Mouse (Mus musculus) heart, embryonic 15.5 days (tissue): ENCODE results near the gene Il23r. TPM values are rescaled to one million over a fixed set of nuclear protein-coding genes. Genes with fewer than 3 reads are reported as not detected.
"Not testable (repeated sequence)": the region's sequence is repeated elsewhere in the genome, so short reads cannot be mapped to it uniquely, and the experiment has no call there.

Experiments
- ATAC-seq: fragments of 200-750 bp; cut with Nextera tagmentation; replicated peaks from 2 replicates; pipeline ENCODE4 v1.8.0; 2017; ENCODE audit warnings: low read depth, moderate TSS enrichment; ENCODE audit not compliant: insufficient number of reproducible peaks, insufficient read depth, low FRiP score
- H3K27ac ChIP-seq: fragments of 300-500 bp; sonication (generic); 2 replicates; pipeline ENCODE4 v1.5.1; 2015; ENCODE audit warnings: mild to moderate bottlenecking, inconsistent platforms
- H3K27me3 ChIP-seq: fragments of 300-500 bp; sonication (generic); 2 replicates; pipeline ENCODE4 v1.6.1; 2015; ENCODE audit warnings: inconsistent platforms
- H3K36me3 ChIP-seq: fragments of 300-500 bp; sonication (generic); 2 replicates; pipeline ENCODE4 v1.6.1; 2015; ENCODE audit warnings: mild to moderate bottlenecking, inconsistent platforms
- H3K4me1 ChIP-seq: fragments of 300-500 bp; sonication (generic); replicated peaks from 2 replicates; pipeline ENCODE4 v1.6.1; 2015; ENCODE audit warnings: inconsistent platforms
- H3K4me2 ChIP-seq: fragments of 300-500 bp; sonication (generic); 2 replicates; pipeline ENCODE4 v1.6.1; 2015; ENCODE audit warnings: inconsistent platforms, mild to moderate bottlenecking, moderate library complexity
- H3K4me3 ChIP-seq: fragments of 300-500 bp; sonication (generic); 2 replicates; pipeline ENCODE4 v1.5.1; 2015; ENCODE audit warnings: mild to moderate bottlenecking, inconsistent platforms
- H3K9ac ChIP-seq: fragments of 300-500 bp; sonication (generic); 2 replicates; pipeline ENCODE4 v1.6.1; 2015; ENCODE audit warnings: mild to moderate bottlenecking, inconsistent platforms
- H3K9me3 ChIP-seq: fragments of 300-500 bp; sonication (generic); replicated peaks from 2 replicates; pipeline ENCODE4 v1.6.1; 2016; ENCODE audit warnings: inconsistent platforms
- WGBS: fragments of 180-500 bp; shearing (Covaris S2); methylation state at CpG from one replicate; pipeline ENCODE4 v1.1.7; 2015; ENCODE audit warnings: mixed read lengths; 5-methylcytosine and 5-hydroxymethylcytosine counted together
- polyA plus RNA-seq: library from polyadenylated mRNA; unstranded; fragments of >200 nt; fragmentation: Nextera tagmentation; extraction: Ambion mirVana; gene quantifications from 2 replicates; pipeline ENCODE4 v1.2.1, GENCODE M21; 2015

The Il23r gene
- not detected in 2 replicates for polyA plus RNA-seq

- WGBS: 68% methylated on average over 2 of the region's 2 CpGs
Observed at GRCm38 (mm10) chr6:67491755-67492154, at the start of gene Il23r. TSS of gene Il23r (minus strand) at chr6:67491855.

GRCm38 (mm10) chr6:67535777-67536054 lies 44.1 kb upstream of the Il23r start, which contains the start of gene Tacstd2:
TSS of gene Tacstd2 (minus strand) at chr6:67535796.
- H3K4me2 ChIP-seq: peak within 1 kb of the TSS; percentile 91
- peak within 1 kb of the TSS; percentile 52 for H3K4me3 ChIP-seq
- H3K36me3 ChIP-seq: no peaks in the 10 kb centered on the region
- no peak for ATAC-seq
- 5% methylated on average over 8 of the region's 8 CpGs for WGBS
- no peak within 1 kb of the TSS for H3K27ac ChIP-seq
- no peaks in the 10 kb centered on the region for H3K9me3 ChIP-seq
- peaks cover 54% of the 10 kb centered on the region for H3K27me3 ChIP-seq
- no peak within 1 kb of the TSS for H3K9ac ChIP-seq
- H3K4me1 ChIP-seq: peaks cover 19% of the 10 kb centered on the region

More at GRCm38 (mm10) chr6:67491755-67492154, at the start of gene Il23r:
- Histone ChIP-seq H3K9ac (no peak within 1 kb of the TSS), H3K36me3 (no peaks in the 10 kb centered on the region), H3K4me3 (no peak within 1 kb of the TSS), H3K4me2 (no peak within 1 kb of the TSS), H3K4me1 (no peaks in the 10 kb centered on the region), H3K27ac (no peak within 1 kb of the TSS), H3K27me3 (no peaks in the 10 kb centered on the region), H3K9me3 (no peaks in the 10 kb centered on the region; the same call in 1 of the 2 replicates)
- ATAC-seq: no peak

- H3K4me3 ChIP-seq: peak overlapping the region; percentile 52
- 0 out of 2 replicates have a peak, but pooled peaks have one; percentile 14 for ATAC-seq
- no peak overlapping the region for H3K27ac ChIP-seq
- H3K9me3 ChIP-seq: no peaks in the 10 kb centered on the region
- peaks cover 54% of the 10 kb centered on the region for H3K27me3 ChIP-seq
- under 1% methylated on average over 62 of the region's 62 CpGs for WGBS
- H3K9ac ChIP-seq: no peak overlapping the region
- H3K4me2 ChIP-seq: peak overlapping the region; percentile 91
- no peaks in the 10 kb centered on the region for H3K36me3 ChIP-seq
- peaks cover 19% of the 10 kb centered on the region for H3K4me1 ChIP-seq
Observed at GRCm38 (mm10) chr6:67535005-67535776, 43.5 kb upstream of the Il23r start.

GRCm38 (mm10) chr6:67534191-67535004 lies 42.7 kb upstream of the Il23r start:
- ATAC-seq: no peak
- no peak overlapping the region for H3K9ac ChIP-seq
- no peaks in the 10 kb centered on the region for H3K36me3 ChIP-seq
- H3K27me3 ChIP-seq: peaks cover 54% of the 10 kb centered on the region
- no peak overlapping the region for H3K27ac ChIP-seq
- peaks cover 19% of the 10 kb centered on the region for H3K4me1 ChIP-seq
- WGBS: 8% methylated on average over 31 of the region's 31 CpGs
- peak overlapping the region; percentile 52 for H3K4me3 ChIP-seq
- H3K4me2 ChIP-seq: peak overlapping the region; percentile 91
- no peaks in the 10 kb centered on the region for H3K9me3 ChIP-seq

- no peak overlapping the region for H3K27ac ChIP-seq
- H3K9me3 ChIP-seq: no peaks in the 10 kb centered on the region
- H3K27me3 ChIP-seq: peaks cover 54% of the 10 kb centered on the region
- H3K4me2 ChIP-seq: peak overlapping the region; percentile 48
- H3K9ac ChIP-seq: no peak overlapping the region
- no peaks in the 10 kb centered on the region for H3K36me3 ChIP-seq
- H3K4me1 ChIP-seq: peaks cover 19% of the 10 kb centered on the region
- H3K4me3 ChIP-seq: peak overlapping the region; percentile 24
- 9% methylated on average over 29 of the region's 29 CpGs for WGBS
- ATAC-seq: no peak
Observed at GRCm38 (mm10) chr6:67532665-67533440, 41.2 kb upstream of the Il23r start.

GRCm38 (mm10) chr6:67531822-67532162 lies 40.1 kb upstream of the Il23r start:
- Histone ChIP-seq H3K27me3 (peaks cover 51% of the 10 kb centered on the region), H3K27ac (no peak overlapping the region), H3K9ac (no peak overlapping the region), H3K4me2 (no peak overlapping the region), H3K4me3 (no peak overlapping the region), H3K9me3 (no peaks in the 10 kb centered on the region), H3K36me3 (no peaks in the 10 kb centered on the region), H3K4me1 (peaks cover 19% of the 10 kb centered on the region)
- WGBS: 61% methylated on average over 7 of the region's 7 CpGs
- ATAC-seq: no peak

GRCm38 (mm10) chr6:67530992-67531821 lies 39.6 kb upstream of the Il23r start:
- WGBS: 50% methylated on average over 9 of the region's 9 CpGs
- no peak overlapping the region for H3K27ac ChIP-seq
- H3K9me3 ChIP-seq: no peaks in the 10 kb centered on the region
- no peak for ATAC-seq
- peaks cover 45% of the 10 kb centered on the region for H3K27me3 ChIP-seq
- no peak overlapping the region for H3K4me3 ChIP-seq
- no peaks in the 10 kb centered on the region for H3K36me3 ChIP-seq
- no peak overlapping the region for H3K4me2 ChIP-seq
- peaks cover 19% of the 10 kb centered on the region for H3K4me1 ChIP-seq
- no peak overlapping the region for H3K9ac ChIP-seq

GRCm38 (mm10) chr6:67526356-67526755 lies 34.7 kb upstream of the Il23r start:
- Histone ChIP-seq H3K4me1 (no peaks in the 10 kb centered on the region), H3K9ac (no peak overlapping the region), H3K27me3 (no peaks in the 10 kb centered on the region; the same call in 1 of the 2 replicates), H3K27ac (no peak overlapping the region), H3K9me3 (no peaks in the 10 kb centered on the region), H3K4me3 (no peak overlapping the region), H3K4me2 (no peak overlapping the region), H3K36me3 (no peaks in the 10 kb centered on the region)
- 80% methylated on average over 5 of the region's 5 CpGs for WGBS
- no peak for ATAC-seq

GRCm38 (mm10) chr6:67510752-67511151 lies 19.1 kb upstream of the Il23r start:
- Histone ChIP-seq H3K36me3 (no peaks in the 10 kb centered on the region), H3K9ac (no peak overlapping the region), H3K27me3 (no peaks in the 10 kb centered on the region), H3K4me3 (no peak overlapping the region), H3K4me2 (no peak overlapping the region), H3K27ac (no peak overlapping the region), H3K9me3 (no peaks in the 10 kb centered on the region), H3K4me1 (no peaks in the 10 kb centered on the region)
- ATAC-seq: no peak

GRCm38 (mm10) chr6:67501938-67502337 lies 10.3 kb upstream of the Il23r start:
- H3K27ac ChIP-seq, H3K27me3 ChIP-seq, H3K9ac ChIP-seq, H3K36me3 ChIP-seq, H3K9me3 ChIP-seq, H3K4me3 ChIP-seq, H3K4me2 ChIP-seq, H3K4me1 ChIP-seq: not testable (repeated sequence)
- peak; percentile 39; the same call in 1 of the 2 replicates for ATAC-seq
- WGBS: 88% methylated on average over 2 of the region's 6 CpGs
